Mouse (Mus musculus) ES-CJ7 (cell line): Measurements from ENCODE around the gene Pold4.

ENCODE experiments used
- DNase-seq: peaks from one replicate; pipeline ENCODE4 v3.0.0; 2011; ENCODE audit warnings: low read depth, low spot score

Pold4 gene

GRCm38 (mm10) chr19:4203604-4204326 is 27.9 kb upstream of the Pold4 start:
- DNase-seq, result no peak

GRCm38 (mm10) chr19:4204889-4205288 is 26.8 kb upstream of the Pold4 start:
- DNase-seq, result no peak

- DNase-seq, result peak; percentile 79
Observed at GRCm38 (mm10) chr19:4206971-4207370, 24.7 kb upstream of the Pold4 start.

- no peak for DNase-seq
Observed at GRCm38 (mm10) chr19:4208563-4208962, 23.1 kb upstream of the Pold4 start.

- DNase-seq, result no peak
Observed at GRCm38 (mm10) chr19:4211891-4212588, 19.7 kb upstream of the Pold4 start.

GRCm38 (mm10) chr19:4213524-4213974 is 18.1 kb upstream of the Pold4 start:
- DNase-seq, result peak; percentile 41

GRCm38 (mm10) chr19:4214071-4214770 is 17.5 kb upstream of the Pold4 start, which contains the start of the genes Clcf1 and AC109138.7:
Gene Clcf1, plus strand, starts transcription at chr19:4214238.
Gene AC109138.7, plus strand, starts transcription at chr19:4214357.
- no peak for DNase-seq

GRCm38 (mm10) chr19:4214771-4215450 is 16.8 kb upstream of the Pold4 start:
- no peak for DNase-seq

GRCm38 (mm10) chr19:4215451-4215840 is 16.3 kb upstream of the Pold4 start:
- no peak for DNase-seq

GRCm38 (mm10) chr19:4216041-4216685 is 15.5 kb upstream of the Pold4 start:
- no peak for DNase-seq

- no peak for DNase-seq
Observed at GRCm38 (mm10) chr19:4217140-4217539, 14.6 kb upstream of the Pold4 start.

GRCm38 (mm10) chr19:4217855-4218254 is 13.8 kb upstream of the Pold4 start:
- DNase-seq, result no peak

- DNase-seq, result no peak
Observed at GRCm38 (mm10) chr19:4218293-4218692, 13.4 kb upstream of the Pold4 start.

- DNase-seq, result no peak
Observed at GRCm38 (mm10) chr19:4218784-4219183, 12.9 kb upstream of the Pold4 start.

GRCm38 (mm10) chr19:4219943-4220342 is 11.8 kb upstream of the Pold4 start:
- no peak for DNase-seq

GRCm38 (mm10) chr19:4220416-4220815 is 11.3 kb upstream of the Pold4 start:
- DNase-seq, result no peak

GRCm38 (mm10) chr19:4220957-4221743 is 10.5 kb upstream of the Pold4 start:
- no peak for DNase-seq

- DNase-seq, result no peak
Observed at GRCm38 (mm10) chr19:4222165-4222564, 9.5 kb upstream of the Pold4 start.

GRCm38 (mm10) chr19:4226779-4227178 is 4.9 kb upstream of the Pold4 start:
- DNase-seq, result no peak

- peak; percentile 35 for DNase-seq
Observed at GRCm38 (mm10) chr19:4227446-4227845, 4.3 kb upstream of the Pold4 start.
